Mouse (Mus musculus): Measurements from ENCODE around the gene Gm45808. TPM values are rescaled to one million over a fixed set of nuclear protein-coding genes. Genes with fewer than 3 reads are reported as not detected.
"Not testable (repeated sequence)": the region's sequence is repeated elsewhere in the genome, so short reads cannot be mapped to it uniquely, and the experiment has no call there.

Gene Gm45808
- polyA plus RNA-seq, 1 experiment from 2014 or later, result not detected

- Histone ChIP-seq H3K27ac (peak overlapping the region; percentile 89; the same call in 1 of the 2 replicates), H3K4me1 (replicated peaks; ENCODE audit: insufficient read depth, low read length) (peaks cover 29% of the 10 kb centered on the region), H3K36me3 (ENCODE audit: insufficient read depth, low read length) (peaks cover 12% of the 10 kb centered on the region; the same call in 1 of the 2 replicates), H3K9me3 (replicated peaks; ENCODE audit: low read length) (no peaks in the 10 kb centered on the region), H3K4me3 (replicated peaks; ENCODE audit: low read depth, low read length) (no peak overlapping the region), H3K9ac (ENCODE audit: low read depth, low read length) (no peak overlapping the region), H3K27me3 (ENCODE audit: insufficient read depth, low read length) (no peaks in the 10 kb centered on the region), H3K4me2 (ENCODE audit: low read length) (no peak overlapping the region)
- DNase-seq (ENCODE audit: low spot score) (no peak), ATAC-seq (replicated peaks; ENCODE audit: low FRiP score, low read depth) (no peak)
- no peak for TF ChIP-seq CTCF (IDR thresholded peaks at IDR 0.05; ENCODE audit: low read depth)
- WGBS, result 84% methylated on average over 4 of the region's 4 CpGs
Measured at GRCm38 (mm10) chr7:45461781-45462180, 24.8 kb downstream of the Gm45808 start.

GRCm38 (mm10) chr7:45461326-45461725, 25.3 kb downstream of the Gm45808 start:
- H3K4me1 ChIP-seq (replicated peaks; ENCODE audit: insufficient read depth, low read length), result peaks cover 29% of the 10 kb centered on the region
- no peaks in the 10 kb centered on the region for H3K9me3 ChIP-seq (replicated peaks; ENCODE audit: low read length)
- no peak for TF ChIP-seq CTCF (IDR thresholded peaks at IDR 0.05; ENCODE audit: low read depth)
- no peak for ATAC-seq (replicated peaks; ENCODE audit: low FRiP score, low read depth)
- H3K36me3 ChIP-seq (ENCODE audit: insufficient read depth, low read length), result peaks cover 12% of the 10 kb centered on the region; the same call in 1 of the 2 replicates
- H3K4me2 ChIP-seq (ENCODE audit: low read length), result peak overlapping the region; percentile 58; the same call in 1 of the 2 replicates
- no peaks in the 10 kb centered on the region for H3K27me3 ChIP-seq (ENCODE audit: insufficient read depth, low read length)
- H3K27ac ChIP-seq, result peak overlapping the region; percentile 89
- peak; percentile 62 for DNase-seq (ENCODE audit: low spot score)
- WGBS, result 70% methylated on average over 4 of the region's 5 CpGs
- H3K4me3 ChIP-seq (replicated peaks; ENCODE audit: low read depth, low read length), result no peak overlapping the region
- peak overlapping the region; percentile 35; the same call in 1 of the 2 replicates for H3K9ac ChIP-seq (ENCODE audit: low read depth, low read length)

GRCm38 (mm10) chr7:45460860-45461314, 25.7 kb downstream of the Gm45808 start:
- Histone ChIP-seq H3K4me3 (replicated peaks; ENCODE audit: low read depth, low read length) (no peak overlapping the region), H3K4me1 (replicated peaks; ENCODE audit: insufficient read depth, low read length) (peaks cover 27% of the 10 kb centered on the region), H3K36me3 (ENCODE audit: insufficient read depth, low read length) (peaks cover 16% of the 10 kb centered on the region; the same call in 1 of the 2 replicates), H3K9me3 (replicated peaks; ENCODE audit: low read length) (no peaks in the 10 kb centered on the region), H3K27me3 (ENCODE audit: insufficient read depth, low read length) (no peaks in the 10 kb centered on the region), H3K27ac (peak overlapping the region; percentile 89), H3K4me2 (ENCODE audit: low read length) (peak overlapping the region; percentile 58), H3K9ac (ENCODE audit: low read depth, low read length) (peak overlapping the region; percentile 35)
- TF ChIP-seq CTCF (IDR thresholded peaks at IDR 0.05; ENCODE audit: low read depth), result no peak
- peak; percentile 79 for DNase-seq (ENCODE audit: low spot score)
- WGBS, result 10% methylated on average over 13 of the region's 13 CpGs
- ATAC-seq (replicated peaks; ENCODE audit: low FRiP score, low read depth), result 0 out of 2 replicates have a peak, but pooled peaks have one; percentile 2

GRCm38 (mm10) chr7:45460377-45460776, 26.2 kb downstream of the Gm45808 start:
- peaks cover 18% of the 10 kb centered on the region; the same call in 1 of the 2 replicates for H3K36me3 ChIP-seq (ENCODE audit: insufficient read depth, low read length)
- H3K9ac ChIP-seq (ENCODE audit: low read depth, low read length), result peak overlapping the region; percentile 35
- peak overlapping the region; percentile 58 for H3K4me2 ChIP-seq (ENCODE audit: low read length)
- DNase-seq (ENCODE audit: low spot score) (no peak), ATAC-seq (replicated peaks; ENCODE audit: low FRiP score, low read depth) (peak; percentile 8; the same call in 1 of the 2 replicates)
- no peak for TF ChIP-seq CTCF (IDR thresholded peaks at IDR 0.05; ENCODE audit: low read depth)
- H3K4me1 ChIP-seq (replicated peaks; ENCODE audit: insufficient read depth, low read length), result peaks cover 22% of the 10 kb centered on the region
- no peaks in the 10 kb centered on the region for H3K9me3 ChIP-seq (replicated peaks; ENCODE audit: low read length)
- 59% methylated on average over 7 of the region's 7 CpGs for WGBS
- peak overlapping the region; percentile 83; the same call in 1 of the 2 replicates for H3K4me3 ChIP-seq (replicated peaks; ENCODE audit: low read depth, low read length)
- peak overlapping the region; percentile 89 for H3K27ac ChIP-seq
- H3K27me3 ChIP-seq (ENCODE audit: insufficient read depth, low read length), result no peaks in the 10 kb centered on the region

GRCm38 (mm10) chr7:45459564-45460140, 27.0 kb downstream of the Gm45808 start, which contains the start of gene Ftl1:
Ftl1 (minus strand) TSS chr7:45459884.
- Histone ChIP-seq H3K4me2 (ENCODE audit: low read length) (peak within 1 kb of the TSS; percentile 85), H3K4me3 (replicated peaks; ENCODE audit: low read depth, low read length) (peak within 1 kb of the TSS; percentile 83), H3K9ac (ENCODE audit: low read depth, low read length) (peak within 1 kb of the TSS; percentile 80), H3K27ac (peak within 1 kb of the TSS; percentile 89), H3K36me3 (ENCODE audit: insufficient read depth, low read length) (peaks cover 15% of the 10 kb centered on the region; the same call in 1 of the 2 replicates), H3K4me1 (replicated peaks; ENCODE audit: insufficient read depth, low read length) (peaks cover 22% of the 10 kb centered on the region)
- DNase-seq (ENCODE audit: low spot score) (peak; percentile 100), ATAC-seq (replicated peaks; ENCODE audit: low FRiP score, low read depth) (peak; percentile 91)
- not testable (repeated sequence) for H3K27me3 ChIP-seq (ENCODE audit: insufficient read depth, low read length); H3K9me3 ChIP-seq (replicated peaks; ENCODE audit: low read length)
- WGBS, result under 1% methylated on average over 25 of the region's 37 CpGs

- no peaks in the 10 kb centered on the region for H3K27me3 ChIP-seq (ENCODE audit: insufficient read depth, low read length)
- H3K36me3 ChIP-seq (ENCODE audit: insufficient read depth, low read length), result peaks cover 16% of the 10 kb centered on the region; the same call in 1 of the 2 replicates
- ATAC-seq (replicated peaks; ENCODE audit: low FRiP score, low read depth), result peak; percentile 22
Measured at GRCm38 (mm10) chr7:45458748-45459563, 27.7 kb downstream of the Gm45808 start.

More at GRCm38 (mm10) chr7:45458748-45459563, 27.7 kb downstream of the Gm45808 start:
- peak overlapping the region; percentile 83 for H3K4me3 ChIP-seq (replicated peaks; ENCODE audit: low read depth, low read length)
- no peak for TF ChIP-seq CTCF (IDR thresholded peaks at IDR 0.05; ENCODE audit: low read depth)
- peak overlapping the region; percentile 85 for H3K4me2 ChIP-seq (ENCODE audit: low read length)
- under 1% methylated on average over 41 of the region's 43 CpGs for WGBS
- DNase-seq (ENCODE audit: low spot score), result peak; percentile 90
- peak overlapping the region; percentile 80 for H3K9ac ChIP-seq (ENCODE audit: low read depth, low read length)
- H3K4me1 ChIP-seq (replicated peaks; ENCODE audit: insufficient read depth, low read length), result peaks cover 22% of the 10 kb centered on the region
- H3K9me3 ChIP-seq (replicated peaks; ENCODE audit: low read length), result no peaks in the 10 kb centered on the region
- peak overlapping the region; percentile 88 for H3K27ac ChIP-seq

Data from kidney, postnatal 0 days (tissue).